ENCODE assay signal across 8 mouse cellular contexts in the genomic region with DNA sequence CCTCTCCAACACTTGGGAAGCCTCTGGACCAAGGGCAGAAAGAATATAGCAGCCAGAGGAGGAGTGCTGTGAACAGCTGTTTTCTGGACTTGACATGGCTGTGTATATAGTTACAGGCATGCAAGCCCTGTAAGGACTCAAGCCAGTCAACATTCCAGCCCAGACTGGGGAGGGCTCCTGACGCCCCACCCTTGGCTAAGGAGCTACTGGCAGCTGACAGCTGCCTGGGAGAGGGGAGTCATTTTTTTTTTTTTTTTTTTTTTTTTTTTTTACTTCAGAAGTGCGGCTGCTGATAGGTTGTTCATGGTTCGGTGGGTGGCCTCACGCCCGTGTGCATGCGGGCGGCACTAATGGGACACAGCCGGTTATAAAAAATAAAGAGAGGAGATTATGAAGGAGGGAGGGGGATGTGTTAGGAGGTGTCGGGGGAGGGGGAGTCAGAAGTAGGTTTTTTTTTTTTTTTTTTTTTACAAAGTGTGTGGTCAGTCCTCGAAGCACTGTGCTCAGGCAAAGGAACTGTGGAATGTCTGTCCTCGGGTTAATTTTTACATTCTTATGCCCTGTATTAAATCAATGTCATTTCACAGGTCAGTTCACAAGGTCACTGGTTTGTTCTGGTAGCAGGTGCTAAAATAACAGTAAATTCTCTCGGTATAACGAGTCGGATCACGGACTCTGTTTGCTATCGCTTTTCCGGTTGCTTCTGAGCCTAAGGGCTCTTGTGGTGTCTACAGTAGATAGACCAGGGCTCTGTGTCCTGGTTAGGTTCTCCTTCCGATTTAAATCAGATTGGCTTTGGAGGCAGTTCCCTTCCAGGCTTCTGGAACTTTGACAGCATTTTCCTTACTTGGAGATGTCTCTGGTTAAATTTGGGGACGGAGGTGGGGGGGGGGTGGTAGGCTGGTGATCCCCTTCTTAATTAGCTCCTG.
DNase-seq lines count a peak whose midpoint lies in the region.

No protein-coding gene starts in this region.

- peak; percentile 55 to 64 for DNase-seq in cerebellum, postnatal 10 days
- no peak for DNase-seq in cerebellum, adult 8-10 months
- peak; percentile 46 to 59 for DNase-seq in heart, adult 18-20 months
- DNase-seq in kidney, adult 11 months: peak; percentile 66
- DNase-seq in lung, adult 18-20 months: peak; percentile 70 to 74
- peak; percentile 85 for DNase-seq in skeletal muscle tissue, adult 2 months (ENCODE audit: low read depth, low spot score)
- no peak for DNase-seq in frontal cortex, postnatal 10 days (ENCODE audit: low spot score in 2 of 2)
- DNase-seq in frontal cortex, postnatal 36 days (ENCODE audit: low spot score in 2 of 2): no peak

Comparison
In these comparisons a context has a peak if more than half of its experiments do, and no peak if none do; other contexts are left out.
1. DNase-seq: peak in cerebellum, postnatal 10 days (2 of 2), heart, adult 18-20 months (2 of 2), kidney, adult 11 months (single experiment), lung, adult 18-20 months (2 of 2) and skeletal muscle tissue, adult 2 months (single experiment); none in cerebellum, adult 8-10 months (single experiment), frontal cortex, postnatal 10 days (0 of 2) and frontal cortex, postnatal 36 days (0 of 2).